Mouse (Mus musculus) right cerebral cortex, postnatal 10 days (tissue): ENCODE data around the gene Sipa1l3.

Source experiments
- DNase-seq, 2 experiments: peaks; one replicate each; pipeline ENCODE4 v3.0.0; 2021; ENCODE audit warnings: low spot score in 2 of 2

Sipa1l3 gene

DNA sequence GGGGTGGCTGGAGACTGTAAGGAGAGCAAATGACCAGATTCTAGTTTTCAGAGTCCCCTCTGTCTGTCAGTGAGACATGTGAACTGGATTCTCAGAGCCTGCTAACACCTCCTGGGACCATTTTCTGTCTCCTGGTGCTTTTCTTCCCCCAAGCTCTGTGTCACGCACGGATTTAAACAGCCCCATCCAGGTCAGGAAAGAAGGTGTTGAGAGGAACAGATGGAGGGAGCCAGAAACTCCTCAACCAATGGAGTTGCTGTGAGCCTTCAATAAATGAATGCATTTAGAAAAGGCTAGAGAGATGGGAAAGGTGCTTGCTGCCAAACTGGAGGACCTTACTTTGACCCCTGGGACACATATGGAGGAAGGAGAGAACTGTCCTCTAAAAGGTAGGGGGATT lies 180.7 kb downstream of the Sipa1l3 start:
- no peak for DNase-seq

DNA sequence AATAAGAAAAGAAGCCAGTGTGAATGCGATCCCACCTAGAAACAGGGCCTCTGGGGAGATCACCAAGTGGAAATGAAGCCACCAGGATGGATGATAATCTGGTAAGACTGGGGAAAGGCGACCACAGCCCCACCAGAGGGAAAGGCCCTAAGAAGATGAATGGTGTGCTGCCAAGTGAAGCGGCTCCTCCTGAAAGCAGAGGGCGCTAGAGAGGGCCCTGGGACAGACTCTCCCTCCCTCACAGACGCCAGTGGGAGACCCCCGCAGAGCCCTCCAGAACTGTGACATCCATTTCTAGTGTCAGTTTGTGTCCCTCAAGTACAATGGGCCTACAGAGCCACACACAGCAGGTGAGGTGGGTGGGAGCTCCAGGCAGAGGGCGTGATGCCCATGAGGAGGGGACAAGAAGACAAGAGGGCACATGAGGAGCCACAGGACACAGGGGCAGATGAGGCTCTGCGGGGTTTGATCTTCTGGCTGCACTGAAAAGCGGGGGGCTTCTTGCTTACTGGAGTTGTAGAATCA lies 181.6 kb downstream of the Sipa1l3 start:
- DNase-seq: no peak

DNA sequence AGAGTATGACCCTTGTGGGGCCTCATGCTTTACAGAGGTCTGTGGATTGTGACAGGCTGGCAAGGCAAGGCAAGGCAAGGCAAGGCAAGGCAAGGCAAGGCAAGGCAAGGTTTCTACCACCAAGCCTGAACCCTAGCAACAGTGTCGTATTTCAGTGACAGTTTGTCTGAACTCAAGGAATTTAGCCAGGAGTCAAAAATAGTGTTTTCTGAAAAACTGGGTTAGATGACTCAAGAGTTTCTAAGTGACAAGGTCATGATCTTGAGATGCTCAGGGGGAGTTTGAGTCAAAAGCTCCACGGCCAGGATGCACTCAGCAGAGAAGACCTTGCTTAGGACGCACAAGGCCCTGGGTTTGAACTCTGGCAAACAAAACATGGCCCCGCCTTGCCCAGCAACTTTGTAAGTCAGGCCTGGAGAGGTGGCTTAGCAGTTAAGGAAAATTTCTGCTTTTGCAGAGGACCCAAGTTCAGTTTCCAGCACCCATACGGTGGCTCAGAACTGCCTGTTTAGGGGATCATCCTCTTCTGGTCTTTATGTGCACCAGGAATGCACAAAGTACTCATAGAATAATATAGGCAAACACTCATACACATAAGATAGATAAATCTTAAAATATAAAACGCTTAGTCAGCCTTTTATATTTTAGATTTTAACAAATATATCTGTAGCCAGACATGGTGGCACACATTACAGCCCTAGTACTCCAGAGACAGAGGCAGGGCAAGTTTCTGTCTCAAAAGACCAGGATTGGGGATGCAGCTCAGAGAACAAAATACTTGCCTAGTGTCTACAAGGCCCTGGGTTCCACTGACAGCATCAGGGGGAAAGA lies 182.4 kb downstream of the Sipa1l3 start:
- DNase-seq: no peak

DNA sequence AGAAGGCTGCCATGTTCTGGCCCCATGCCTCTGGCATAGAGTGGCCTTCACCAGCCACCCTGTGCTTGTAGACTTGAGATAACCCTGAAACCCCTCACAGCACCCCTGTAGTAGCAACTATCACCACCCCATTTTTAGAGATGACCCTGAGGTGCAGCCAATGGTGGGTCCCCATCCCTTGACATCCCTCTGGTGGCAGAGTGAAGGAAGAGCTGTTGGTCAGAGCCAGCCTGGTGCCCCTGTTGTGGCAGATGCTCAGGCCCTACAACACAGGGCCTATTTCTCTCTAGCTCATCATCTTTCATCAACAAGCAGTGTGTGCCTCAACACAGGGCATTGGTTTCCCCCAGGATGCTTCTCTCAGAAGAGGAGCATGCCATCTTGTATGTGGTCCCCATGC lies 183.2 kb downstream of the Sipa1l3 start:
- DNase-seq: no peak

DNA sequence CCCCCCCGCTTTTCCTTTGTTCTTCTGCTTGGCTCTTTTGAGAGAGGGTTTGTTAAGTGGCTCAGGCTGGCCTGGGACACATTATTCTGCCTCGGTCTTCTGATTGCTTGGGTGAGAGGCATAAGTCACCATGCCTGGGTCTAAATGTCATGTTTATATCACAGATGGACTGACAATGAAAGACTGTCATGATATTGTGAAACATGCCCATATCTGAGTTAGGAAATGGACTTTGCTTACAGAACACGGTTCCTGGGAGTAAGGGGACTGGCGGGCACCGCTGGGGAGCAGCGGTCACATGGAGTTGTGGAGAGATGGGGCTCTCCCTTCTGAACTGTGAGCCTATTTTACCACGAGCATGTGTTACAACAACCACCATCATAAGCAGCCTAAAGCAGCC lies 184.3 kb downstream of the Sipa1l3 start:
- DNase-seq: no peak

DNA sequence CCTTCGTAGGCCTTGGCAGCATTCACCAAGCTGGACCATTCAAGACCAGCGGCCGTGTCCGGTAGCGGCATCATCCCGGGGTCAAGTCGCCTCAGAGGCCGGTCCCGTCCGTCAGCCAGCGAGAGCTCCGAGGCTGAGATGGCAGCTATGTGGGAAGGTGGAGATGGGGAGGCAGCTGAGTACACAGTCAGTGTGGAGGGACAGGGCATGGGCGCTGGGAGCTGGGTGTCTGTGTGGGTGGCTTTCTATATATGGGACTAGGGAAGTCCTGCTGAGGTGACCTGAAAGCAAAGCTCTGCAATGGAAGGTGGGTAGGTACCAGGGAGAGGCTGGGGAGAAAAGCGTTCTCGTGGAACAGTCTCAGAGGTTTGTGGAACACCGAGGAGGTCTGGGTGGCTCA lies 189.5 kb downstream of the Sipa1l3 start:
- no peak for DNase-seq

DNA sequence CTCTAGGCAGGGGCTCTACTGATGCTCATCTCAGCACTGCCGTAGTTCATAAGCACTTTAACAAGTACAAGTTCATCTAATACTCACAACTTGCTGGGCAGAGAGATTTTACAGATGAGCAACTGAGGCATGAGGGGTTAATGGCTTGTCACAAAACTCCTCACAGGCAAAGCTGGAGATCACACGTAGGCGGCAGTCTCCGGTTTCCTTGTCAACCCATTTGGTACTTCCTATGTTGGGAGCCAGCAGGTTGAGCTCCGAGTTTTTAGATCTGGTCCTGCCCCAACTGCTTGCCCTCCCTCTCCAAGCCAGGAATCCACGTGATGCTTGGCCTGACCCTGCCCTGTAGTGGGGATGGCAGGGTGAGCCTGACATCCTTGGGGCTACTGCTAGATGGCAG lies 191.4 kb downstream of the Sipa1l3 start:
- peak in 1 of 2 experiments; percentile 43 for DNase-seq

DNA sequence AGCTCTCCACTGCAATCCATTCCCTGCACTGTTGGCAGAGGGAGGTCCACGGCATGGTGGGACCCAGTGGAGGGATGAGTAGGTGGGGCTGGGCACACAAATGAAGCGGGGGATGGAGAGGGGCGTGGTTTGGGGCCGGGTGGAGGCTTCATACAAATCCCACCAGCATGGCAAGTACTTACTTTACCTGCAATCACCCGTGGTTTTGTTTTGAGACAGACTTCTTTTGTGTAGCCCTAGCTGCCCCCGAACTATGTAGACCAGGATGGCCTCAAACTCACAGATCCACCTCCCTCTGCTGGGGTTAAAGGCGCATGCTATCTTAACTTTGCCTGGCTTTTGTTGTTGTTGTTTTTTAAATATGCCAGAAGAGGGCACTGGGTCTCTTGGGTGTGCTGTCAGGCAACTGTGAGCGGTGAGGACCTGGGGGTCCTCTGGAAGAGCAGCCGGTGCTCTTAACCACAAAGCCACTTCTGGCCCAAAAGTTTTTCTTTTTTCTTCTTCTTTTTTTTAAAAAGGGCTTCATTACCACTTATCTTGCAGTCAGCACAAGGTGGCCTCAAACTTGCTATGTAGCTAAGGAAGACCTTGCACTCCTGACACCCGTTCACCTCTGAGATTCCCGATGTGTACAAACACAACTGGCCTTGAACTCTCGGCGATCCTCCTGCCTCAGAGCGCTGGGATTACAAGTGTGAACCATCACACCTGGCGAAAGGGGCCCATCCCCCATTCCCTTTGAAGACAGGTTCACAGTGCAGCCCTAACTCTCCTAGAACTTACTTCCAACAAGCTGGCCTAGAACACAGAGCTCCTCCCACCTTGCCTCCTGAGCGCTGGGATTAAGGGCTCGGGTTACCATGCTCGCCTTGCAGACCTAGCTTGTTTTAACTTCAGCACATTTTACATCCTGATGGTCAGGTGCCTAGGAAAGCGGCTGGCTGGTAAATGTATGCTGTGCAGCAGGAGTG lies 198.8 kb downstream of the Sipa1l3 start:
- DNase-seq: peak in 1 of 2 experiments; percentile 62

DNA sequence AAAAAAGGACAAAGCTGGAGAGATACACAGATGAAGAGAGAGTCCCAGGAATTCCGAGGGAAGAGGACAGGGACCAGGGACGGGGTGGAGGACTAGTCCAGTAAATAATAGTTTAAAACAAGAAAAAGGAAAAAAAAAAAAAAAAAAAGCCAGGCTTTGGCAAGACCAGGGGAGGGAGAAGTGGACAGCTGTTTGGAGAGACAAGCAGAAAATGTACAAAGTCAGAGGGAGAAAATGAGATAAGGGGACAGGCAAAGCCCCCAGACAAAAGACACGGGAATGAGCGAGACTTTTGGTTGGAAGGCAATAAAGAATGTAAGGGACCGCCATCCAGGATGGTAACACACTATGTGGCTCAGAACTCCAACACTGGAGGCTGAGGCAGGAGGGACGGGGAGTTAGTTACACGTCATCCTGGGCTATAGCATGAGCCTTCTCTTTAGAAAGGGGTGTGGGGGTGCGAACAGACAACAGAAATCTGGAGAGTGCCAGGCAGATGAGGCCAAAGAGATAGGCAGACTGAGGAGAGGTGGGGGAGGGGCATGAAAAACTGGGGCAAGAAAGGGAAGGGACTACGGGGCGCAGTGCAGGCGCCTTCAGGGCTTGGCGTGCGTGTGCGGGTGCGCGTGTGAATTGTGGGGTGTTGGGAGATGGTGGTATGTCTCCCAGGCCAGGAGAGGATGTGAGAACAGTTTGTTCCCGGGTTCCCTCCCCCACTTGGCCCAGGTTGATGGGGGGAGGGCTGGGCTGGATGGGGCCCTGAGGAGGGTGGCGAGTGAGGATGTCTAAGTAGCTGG lies 200.1 kb downstream of the Sipa1l3 start:
- DNase-seq: peak; percentile 71 to 74

DNA sequence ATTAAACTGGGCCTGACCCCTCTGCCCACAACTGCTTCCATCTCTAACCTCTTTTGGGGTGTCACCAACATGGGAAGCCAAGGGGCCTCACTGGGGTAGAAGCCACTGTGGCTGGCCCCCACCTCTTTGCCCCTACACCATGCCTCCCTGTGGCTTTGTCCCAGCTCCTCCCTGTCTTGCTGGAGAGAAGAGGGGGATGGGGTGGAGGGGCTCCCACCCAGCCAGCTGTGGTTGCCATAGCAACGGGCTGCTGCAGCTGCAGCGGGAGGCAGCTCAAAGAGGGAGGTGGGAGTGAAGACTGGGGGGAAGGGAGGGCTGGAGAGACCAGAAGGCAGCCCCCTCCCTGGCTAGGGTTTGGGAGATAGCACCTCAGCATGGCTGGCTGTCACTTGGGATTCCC lies 200.9 kb downstream of the Sipa1l3 start:
- DNase-seq: peak; percentile 85 to 91

DNA sequence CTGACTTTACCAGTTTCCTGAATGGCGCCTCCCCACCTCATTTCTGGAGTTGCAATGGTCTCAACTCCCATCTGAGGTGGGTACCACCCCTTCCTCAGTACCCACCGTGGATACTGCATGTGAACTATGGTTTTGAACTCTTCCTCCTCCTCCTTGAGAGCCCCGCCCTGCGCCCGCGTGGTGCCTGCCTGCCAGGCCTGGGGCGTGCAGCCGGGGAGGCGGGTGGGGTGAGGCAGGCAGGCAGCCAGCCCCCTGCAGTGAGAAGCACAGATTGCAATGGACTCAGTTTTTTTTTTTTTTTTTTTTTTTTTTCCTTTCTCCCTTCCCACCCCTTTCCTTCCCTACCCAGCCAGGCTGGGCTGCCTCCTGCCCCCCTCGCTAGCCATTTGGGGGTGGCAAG lies 201.5 kb downstream of the Sipa1l3 start:
- peak; percentile 83 to 89 for DNase-seq

DNA sequence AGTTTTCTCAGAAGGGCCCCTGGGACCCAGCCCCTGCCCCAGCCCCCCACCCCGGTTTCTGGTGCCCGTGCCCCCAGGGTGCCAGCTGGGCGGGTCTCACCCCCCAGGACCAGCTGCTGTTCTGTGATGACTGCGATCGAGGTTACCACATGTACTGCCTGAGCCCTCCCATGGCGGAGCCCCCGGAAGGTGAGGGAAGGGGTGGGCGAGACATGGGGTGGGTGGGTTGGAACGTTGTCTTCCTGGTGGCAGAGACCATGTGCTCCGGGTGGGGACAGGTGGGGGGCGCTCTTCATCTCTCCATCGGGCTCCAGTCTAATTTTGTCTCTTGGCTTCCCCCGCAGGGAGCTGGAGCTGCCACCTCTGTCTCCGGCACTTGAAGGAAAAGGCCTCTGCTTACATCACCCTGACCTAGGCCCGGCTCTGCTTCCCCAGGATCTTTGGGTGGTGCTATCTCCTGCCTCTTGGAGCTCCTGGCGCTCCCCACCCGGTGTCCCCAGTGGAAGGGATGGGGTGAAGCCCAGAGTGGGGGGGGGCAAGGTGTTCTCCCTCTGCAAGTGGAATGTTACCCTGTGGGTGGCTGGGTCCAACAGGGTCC lies 202.2 kb downstream of the Sipa1l3 start:
- peak; percentile 61 to 67 for DNase-seq

DNA sequence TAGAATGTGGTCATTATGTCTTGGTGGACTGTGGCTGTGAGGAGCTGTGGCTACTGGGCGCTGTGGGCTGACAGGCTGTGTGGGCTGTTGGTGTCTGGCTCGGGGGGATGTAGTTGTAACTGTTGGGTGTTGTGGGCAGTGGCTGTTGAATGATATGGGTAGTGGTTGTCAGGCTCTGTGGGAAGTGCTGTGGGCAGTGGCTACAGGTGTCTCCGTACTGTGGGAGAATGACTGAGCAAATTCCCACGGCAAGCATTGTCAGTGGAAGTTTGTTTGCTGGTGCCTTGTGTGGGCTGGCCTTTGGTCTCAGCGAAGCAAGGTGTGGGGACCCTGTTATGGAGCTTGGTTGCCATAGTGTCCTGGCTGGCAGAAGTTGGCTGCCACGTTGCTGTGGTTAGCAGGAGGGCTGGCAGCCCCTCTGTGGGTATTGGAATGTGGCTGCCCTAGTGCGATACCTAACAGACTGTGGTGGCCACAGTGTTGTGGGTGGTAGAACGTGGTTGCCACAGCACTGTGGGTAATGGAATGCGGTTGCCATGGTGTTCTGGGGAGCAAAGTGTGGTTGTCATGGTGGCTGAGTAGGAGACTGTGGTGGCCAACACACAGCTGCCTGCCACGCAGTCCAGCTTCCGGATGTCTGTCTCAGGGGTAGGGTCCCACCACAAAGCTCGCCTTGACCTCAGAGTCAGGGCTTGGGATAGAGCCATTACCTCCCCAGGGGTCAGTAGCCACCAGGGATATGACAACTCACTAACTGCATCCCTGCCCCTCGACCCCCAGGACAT lies 203.4 kb downstream of the Sipa1l3 start:
- peak; percentile 82 to 92 for DNase-seq

DNA sequence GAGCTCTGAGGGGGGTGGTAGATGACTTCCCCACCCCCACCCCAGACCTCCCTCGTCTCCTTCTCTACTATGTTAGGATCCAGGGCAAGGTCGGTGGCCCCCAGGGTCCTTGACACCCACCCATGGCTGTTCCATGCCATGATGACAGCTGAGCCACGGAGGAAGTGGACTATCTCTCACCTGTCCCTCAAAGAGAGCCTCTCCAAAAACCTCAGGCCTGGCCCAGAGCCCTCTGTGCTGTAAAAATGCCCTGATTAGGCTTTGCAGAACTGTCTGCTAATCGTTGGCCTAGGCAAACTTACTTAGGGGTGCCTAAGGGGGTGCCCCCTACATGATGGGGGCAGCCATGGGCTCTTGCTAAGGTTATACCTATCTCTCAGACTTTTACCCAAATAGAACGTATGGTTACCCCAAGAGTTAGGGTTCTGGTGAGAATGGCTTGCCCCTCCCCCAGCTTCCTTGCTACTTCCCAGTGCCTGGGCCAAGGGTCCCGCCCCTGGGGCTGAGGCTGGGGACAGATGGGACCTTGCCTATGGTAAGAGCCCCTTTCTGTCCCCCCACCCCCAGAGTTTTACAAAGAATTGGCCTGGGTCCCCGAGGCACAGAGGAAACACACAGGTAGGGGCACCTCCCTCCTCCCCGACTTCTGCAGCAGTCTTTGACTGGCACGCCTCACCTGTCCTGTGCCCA lies 204.7 kb downstream of the Sipa1l3 start:
- DNase-seq: peak in 1 of 2 experiments; percentile 55

DNA sequence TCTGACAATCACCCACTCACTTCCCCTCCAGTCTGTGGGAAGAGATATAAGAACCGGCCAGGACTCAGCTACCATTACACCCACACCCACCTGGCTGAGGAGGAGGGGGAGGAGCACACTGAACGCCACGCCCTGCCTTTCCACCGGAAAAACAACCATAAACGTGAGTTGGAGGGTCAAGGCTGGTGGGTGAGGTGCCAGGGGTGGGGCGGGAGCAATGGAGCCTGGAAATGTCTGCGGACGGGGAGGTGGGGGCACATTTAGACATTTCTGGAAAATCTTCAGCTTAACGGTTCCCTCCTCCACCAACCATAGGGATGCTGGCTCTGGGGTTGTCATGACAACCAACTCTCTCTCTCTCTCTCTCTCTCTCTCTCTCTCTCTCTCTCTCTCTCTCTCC lies 205.4 kb downstream of the Sipa1l3 start:
- DNase-seq: peak; percentile 68 to 74

DNA sequence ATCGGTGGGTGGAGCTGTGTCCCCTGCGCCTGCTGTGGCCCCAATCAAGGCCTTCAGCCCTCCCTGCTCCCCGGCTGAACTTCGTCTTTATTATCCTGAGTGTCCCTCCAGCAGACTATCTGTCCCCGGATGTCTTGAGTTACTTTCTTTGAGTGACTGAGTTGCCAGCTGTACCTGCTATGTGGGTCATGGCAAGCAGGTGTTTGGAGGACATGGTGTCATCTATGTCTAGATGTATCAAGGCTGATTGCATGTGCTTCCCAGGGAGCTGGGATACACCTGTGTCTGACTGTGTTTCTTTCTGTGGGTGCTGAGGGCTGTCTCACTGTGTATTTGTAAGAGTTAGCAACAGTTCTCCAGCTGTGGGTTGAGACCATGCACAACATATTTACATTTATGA lies 208.7 kb downstream of the Sipa1l3 start:
- DNase-seq: no peak

DNA sequence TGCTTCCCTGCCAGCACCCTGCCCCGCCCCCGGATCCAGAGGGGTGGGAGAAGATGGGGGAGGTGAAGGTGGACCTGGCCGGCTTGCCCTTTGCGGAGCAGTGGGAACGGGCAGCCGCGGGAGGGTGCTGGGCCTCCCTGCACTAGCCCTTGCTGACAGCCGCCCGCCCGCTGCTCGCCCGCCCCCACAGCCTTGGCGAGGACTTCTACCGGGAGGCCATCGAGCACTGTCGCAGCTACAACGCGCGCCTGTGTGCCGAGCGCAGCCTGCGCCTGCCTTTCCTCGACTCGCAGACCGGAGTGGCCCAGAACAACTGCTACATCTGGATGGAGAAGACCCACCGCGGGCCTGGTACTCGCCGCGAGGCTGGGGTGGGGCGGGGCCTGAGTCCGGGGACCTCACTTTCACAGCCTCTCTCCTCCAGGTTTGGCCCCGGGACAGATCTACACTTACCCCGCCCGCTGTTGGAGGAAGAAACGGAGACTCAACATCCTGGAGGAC lies 209.2 kb downstream of the Sipa1l3 start:
- peak; percentile 74 to 76 for DNase-seq

DNA sequence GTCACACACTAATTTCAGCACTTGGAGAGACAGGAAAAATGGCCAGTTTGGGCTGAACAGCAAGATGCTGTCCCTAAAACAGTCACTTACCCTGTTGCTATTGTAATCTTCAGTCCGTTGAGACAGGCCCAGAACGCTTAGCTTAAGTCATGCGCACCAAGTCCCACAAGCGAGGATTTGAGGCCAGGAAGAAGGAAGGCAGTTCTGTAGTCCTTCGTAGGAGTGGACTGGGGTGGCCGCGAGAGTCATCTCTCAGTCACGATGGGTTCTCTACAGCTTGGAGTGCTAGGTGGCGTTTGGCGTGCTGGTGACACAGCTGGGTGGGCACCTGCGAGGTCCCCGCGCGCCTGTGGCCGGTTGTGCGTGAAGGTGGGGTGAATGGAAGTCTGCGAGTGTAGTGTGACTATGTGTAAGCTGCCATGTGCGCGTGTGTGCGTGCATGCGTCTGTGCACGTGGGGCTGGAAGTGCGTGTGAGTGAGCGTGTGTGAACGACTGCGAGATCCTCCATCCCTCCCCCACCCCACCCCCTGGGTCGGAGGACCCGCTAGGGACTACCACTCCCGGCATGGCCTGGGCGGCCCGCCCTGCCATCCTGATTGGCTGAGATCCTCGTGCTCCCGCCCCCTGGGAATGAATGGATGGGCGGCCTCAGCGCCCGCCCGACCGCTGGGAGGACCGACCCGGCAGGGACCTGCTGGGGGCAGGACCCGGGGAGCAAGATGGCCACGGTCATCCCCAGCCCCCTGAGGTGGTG lies 210.9 kb downstream of the Sipa1l3 start:
- DNase-seq: peak; percentile 97 to 98

DNA sequence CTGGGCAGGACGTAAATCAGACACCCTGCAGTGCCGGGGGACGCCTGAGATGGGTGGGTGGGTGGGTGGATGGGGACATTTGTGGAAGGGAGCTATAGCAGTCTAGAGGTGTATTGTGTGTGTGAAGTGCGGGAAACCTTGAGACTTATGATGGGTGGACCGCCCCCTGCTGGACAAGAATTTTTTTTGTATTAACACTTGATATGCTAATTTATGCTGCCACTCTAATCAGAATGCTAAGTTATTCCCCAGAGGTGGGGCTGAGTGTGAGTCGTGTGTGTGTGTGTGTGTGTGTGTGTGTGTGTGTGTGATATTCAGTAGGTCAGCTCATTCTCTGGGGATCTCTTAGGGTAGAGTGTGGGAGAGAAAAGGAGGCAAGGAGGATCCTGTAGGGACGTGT lies 211.8 kb downstream of the Sipa1l3 start:
- peak in 1 of 2 experiments; percentile 75 for DNase-seq
